Mouse (Mus musculus): Measurements from ENCODE around the gene Aspscr1. TPM values are rescaled to one million over a fixed set of nuclear protein-coding genes. Genes with fewer than 3 reads are reported as not detected.
A peak's percentile ranks its signal among the peaks of the same experiment; 100 is the strongest.
"Not testable (repeated sequence)": the region's sequence is repeated elsewhere in the genome, so short reads cannot be mapped to it uniquely, and the experiment has no call there.

Gene Aspscr1
- polyA plus RNA-seq, 1 experiment from 2014 or later, result 154 TPM

GRCm38 (mm10) chr11:120722067-120722630, 49.4 kb downstream of the Aspscr1 start:
- 20% methylated on average over 21 of the region's 21 CpGs for WGBS
- peak; percentile 4; the same call in 1 of the 2 replicates for ATAC-seq (replicated peaks)
- no peaks in the 10 kb centered on the region for H3K9me3 ChIP-seq
- H3K9ac ChIP-seq (replicated peaks), result peak overlapping the region; percentile 71
- H3K36me3 ChIP-seq, result peaks cover 19% of the 10 kb centered on the region
- peak overlapping the region; percentile 96 for H3K4me2 ChIP-seq (replicated peaks)
- no peaks in the 10 kb centered on the region for H3K27me3 ChIP-seq
- no peak overlapping the region for H3K27ac ChIP-seq (replicated peaks)
- H3K4me1 ChIP-seq, result peaks cover 28% of the 10 kb centered on the region
- peak overlapping the region; percentile 52 for H3K4me3 ChIP-seq

GRCm38 (mm10) chr11:120722761-120723382, 50.1 kb downstream of the Aspscr1 start:
- no peaks in the 10 kb centered on the region for H3K27me3 ChIP-seq
- peaks cover 28% of the 10 kb centered on the region for H3K4me1 ChIP-seq
- no peak overlapping the region for H3K27ac ChIP-seq (replicated peaks)
- H3K4me2 ChIP-seq (replicated peaks), result peak overlapping the region; percentile 96; the same call in 1 of the 2 replicates
- ATAC-seq (replicated peaks), result no peak
- peaks cover 15% of the 10 kb centered on the region for H3K36me3 ChIP-seq
- H3K9ac ChIP-seq (replicated peaks), result no peak overlapping the region
- 86% methylated on average over 11 of the region's 11 CpGs for WGBS
- no peaks in the 10 kb centered on the region for H3K9me3 ChIP-seq
- H3K4me3 ChIP-seq, result peak overlapping the region; percentile 52; the same call in 1 of the 2 replicates

- H3K36me3 ChIP-seq, result peaks cover 9% of the 10 kb centered on the region; the same call in 1 of the 2 replicates
- no peak overlapping the region for H3K9ac ChIP-seq (replicated peaks)
- peaks cover 28% of the 10 kb centered on the region for H3K4me1 ChIP-seq
- no peak overlapping the region for H3K4me2 ChIP-seq (replicated peaks)
- H3K27ac ChIP-seq (replicated peaks), result no peak overlapping the region
- H3K4me3 ChIP-seq, result no peak overlapping the region
- no peak for ATAC-seq (replicated peaks)
- H3K27me3 ChIP-seq, result no peaks in the 10 kb centered on the region
- no peaks in the 10 kb centered on the region for H3K9me3 ChIP-seq
- WGBS, result 82% methylated on average over 7 of the region's 7 CpGs
These were observed 50.7 kb downstream of the Aspscr1 start for GRCm38 (mm10) chr11:120723509-120723908.

- Histone ChIP-seq H3K4me1 (peaks cover 19% of the 10 kb centered on the region), H3K4me2 (replicated peaks) (peak overlapping the region; percentile 76), H3K4me3 (peak overlapping the region; percentile 56), H3K27me3 (no peaks in the 10 kb centered on the region), H3K36me3 (no peaks in the 10 kb centered on the region), H3K27ac (replicated peaks) (no peak overlapping the region), H3K9ac (replicated peaks) (peak overlapping the region; percentile 59), H3K9me3 (no peaks in the 10 kb centered on the region)
- ATAC-seq (replicated peaks), result peak; percentile 42
- WGBS, result 21% methylated on average over 36 of the region's 36 CpGs
These were observed 53.7 kb downstream of the Aspscr1 start for GRCm38 (mm10) chr11:120726243-120727168.

GRCm38 (mm10) chr11:120727169-120727527, 54.4 kb downstream of the Aspscr1 start, which contains the start of gene Dcxr:
Gene Dcxr (minus strand): TSS chr11:120727281.
- Histone ChIP-seq H3K9ac (replicated peaks) (peak within 1 kb of the TSS; percentile 59), H3K9me3 (no peaks in the 10 kb centered on the region), H3K27ac (replicated peaks) (no peak within 1 kb of the TSS), H3K36me3 (no peaks in the 10 kb centered on the region), H3K27me3 (no peaks in the 10 kb centered on the region), H3K4me2 (replicated peaks) (peak within 1 kb of the TSS; percentile 76), H3K4me1 (peaks cover 13% of the 10 kb centered on the region), H3K4me3 (peak within 1 kb of the TSS; percentile 56)
- WGBS, result 0% methylated on average over 14 of the region's 14 CpGs
- ATAC-seq (replicated peaks), result peak; percentile 75

DNA sequence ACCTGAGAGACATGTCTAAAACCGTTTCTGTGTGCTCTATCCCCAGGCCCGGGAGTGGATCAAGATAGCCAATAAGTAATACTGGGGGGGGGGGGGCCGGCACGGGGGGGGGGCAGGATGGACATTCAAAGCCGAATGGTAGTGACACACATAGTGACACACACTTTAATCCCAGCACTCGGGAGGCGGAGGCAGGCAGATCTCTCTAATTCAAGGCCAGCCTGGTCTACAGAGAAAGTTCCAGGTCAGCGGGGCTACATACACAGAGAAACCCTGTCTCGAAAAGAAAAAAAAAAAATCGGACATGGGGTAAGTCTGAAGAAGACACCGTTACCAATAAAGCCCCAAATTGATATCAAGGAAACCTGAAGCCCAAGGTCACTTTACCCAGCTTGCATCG, 54.8 kb downstream of the Aspscr1 start:
- no peaks in the 10 kb centered on the region for H3K9me3 ChIP-seq
- peaks cover 10% of the 10 kb centered on the region for H3K4me1 ChIP-seq
- 62% methylated on average over 12 of the region's 12 CpGs for WGBS
- no peak overlapping the region for H3K27ac ChIP-seq (replicated peaks)
- no peak overlapping the region for H3K4me3 ChIP-seq
- ATAC-seq (replicated peaks), result no peak
- H3K9ac ChIP-seq (replicated peaks), result no peak overlapping the region
- no peaks in the 10 kb centered on the region for H3K36me3 ChIP-seq
- no peak overlapping the region for H3K4me2 ChIP-seq (replicated peaks)
- H3K27me3 ChIP-seq, result no peaks in the 10 kb centered on the region

DNA sequence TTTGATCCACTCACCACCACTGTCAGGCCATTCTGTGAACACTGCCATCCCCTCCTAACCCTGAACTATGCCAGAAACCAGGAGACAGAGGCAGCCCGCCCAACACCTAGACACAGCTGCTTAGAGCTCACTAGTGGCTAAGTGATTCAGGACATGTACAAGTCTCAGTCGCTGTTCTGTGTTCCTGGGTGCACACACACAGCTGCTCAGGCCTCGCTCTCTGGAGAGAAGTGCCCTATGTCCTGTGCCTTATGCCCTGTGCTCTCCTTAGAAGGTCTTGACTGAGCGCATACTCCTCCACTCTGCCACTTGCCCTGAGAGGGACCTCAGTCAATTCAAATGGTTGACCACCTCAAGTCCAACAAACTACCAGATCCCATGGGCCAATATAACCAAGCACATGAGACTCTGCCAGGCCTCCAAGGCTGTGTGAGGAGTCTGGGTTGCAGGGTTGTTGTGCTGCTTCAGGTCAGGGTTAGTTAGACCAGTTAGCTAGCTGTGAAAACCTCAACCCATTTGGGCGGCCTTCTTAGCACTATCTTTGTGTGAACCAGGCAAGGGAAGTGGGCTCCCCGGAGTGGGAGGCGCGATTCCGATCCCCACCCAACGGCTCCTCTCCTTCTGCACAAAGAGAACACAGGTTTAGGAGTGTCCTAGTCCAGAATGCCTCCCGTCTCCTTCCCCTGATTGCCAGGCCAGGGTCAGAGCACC, 55.9 kb downstream of the Aspscr1 start:
- Histone ChIP-seq H3K4me3 (no peak overlapping the region), H3K27ac (replicated peaks) (no peak overlapping the region), H3K27me3 (no peaks in the 10 kb centered on the region), H3K9ac (replicated peaks) (no peak overlapping the region), H3K36me3 (no peaks in the 10 kb centered on the region), H3K4me1 (peaks cover 7% of the 10 kb centered on the region), H3K4me2 (replicated peaks) (no peak overlapping the region), H3K9me3 (no peaks in the 10 kb centered on the region)
- ATAC-seq (replicated peaks), result no peak
- WGBS, result 70% methylated on average over 11 of the region's 11 CpGs

DNA sequence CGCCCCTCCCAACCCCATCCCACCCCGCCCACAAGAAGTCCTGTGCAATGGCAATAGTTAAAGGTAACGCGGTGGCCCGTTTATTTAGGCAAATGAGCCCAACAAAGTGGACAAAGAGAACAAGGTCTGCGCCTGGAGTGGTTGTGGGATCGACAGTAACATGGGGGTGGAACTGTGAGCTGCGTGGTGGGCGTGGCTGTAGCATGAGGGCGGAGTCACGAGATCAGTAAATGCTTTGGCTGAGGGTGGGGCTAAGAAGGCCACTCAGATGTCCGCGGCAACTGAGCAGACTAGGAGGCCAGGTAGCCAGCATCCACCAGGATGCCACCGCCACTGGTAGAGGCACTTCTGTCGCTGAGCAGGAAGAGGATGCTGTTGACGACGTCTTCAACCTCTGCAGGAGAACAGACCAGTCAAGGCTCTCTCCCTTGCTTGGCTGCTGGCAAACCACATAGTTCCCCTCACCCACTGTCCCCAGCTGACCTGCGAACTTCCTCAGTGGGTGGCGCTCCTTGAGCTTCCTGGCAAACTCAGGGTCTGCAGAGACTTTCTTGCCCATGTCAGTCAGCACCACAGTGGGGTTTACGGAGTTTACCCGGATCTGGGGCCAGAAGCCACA, 56.8 kb downstream of the Aspscr1 start:
- H3K36me3 ChIP-seq; H3K9me3 ChIP-seq; H3K9ac ChIP-seq (replicated peaks); H3K27ac ChIP-seq (replicated peaks); H3K4me3 ChIP-seq; ATAC-seq (replicated peaks); H3K4me1 ChIP-seq; H3K27me3 ChIP-seq: not testable (repeated sequence)
- 5% methylated on average over 18 of the region's 21 CpGs for WGBS
- peak overlapping the region; percentile 19; the same call in 1 of the 2 replicates for H3K4me2 ChIP-seq (replicated peaks)

- Histone ChIP-seq H3K9me3 (no peaks in the 10 kb centered on the region), H3K27me3 (no peaks in the 10 kb centered on the region), H3K4me2 (replicated peaks) (no peak overlapping the region), H3K4me3 (no peak overlapping the region), H3K4me1 (peaks cover 7% of the 10 kb centered on the region), H3K27ac (replicated peaks) (no peak overlapping the region), H3K36me3 (no peaks in the 10 kb centered on the region), H3K9ac (replicated peaks) (no peak overlapping the region)
- ATAC-seq (replicated peaks), result no peak
- WGBS, result 86% methylated on average over 10 of the region's 10 CpGs
These were observed 57.6 kb downstream of the Aspscr1 start for GRCm38 (mm10) chr11:120730331-120730870.

GRCm38 (mm10) chr11:120731395-120731794, 58.6 kb downstream of the Aspscr1 start:
- H3K4me3 ChIP-seq, result no peak overlapping the region
- H3K27me3 ChIP-seq, result no peaks in the 10 kb centered on the region
- no peaks in the 10 kb centered on the region for H3K9me3 ChIP-seq
- no peak overlapping the region for H3K4me2 ChIP-seq (replicated peaks)
- H3K4me1 ChIP-seq, result peaks cover 7% of the 10 kb centered on the region
- H3K9ac ChIP-seq (replicated peaks), result no peak overlapping the region
- no peaks in the 10 kb centered on the region for H3K36me3 ChIP-seq
- H3K27ac ChIP-seq (replicated peaks), result no peak overlapping the region
- no peak for ATAC-seq (replicated peaks)
- 100% methylated on average over 1 of the region's 1 CpGs for WGBS

Measured in forebrain, embryonic 15.5 days (tissue).